Mouse (Mus musculus): ENCODE measurements around the gene Gm1993.
"Not testable (repeated sequence)": the region's sequence is repeated elsewhere in the genome, so short reads cannot be mapped to it uniquely, and the experiment has no call there.

The Gm1993 gene

DNA sequence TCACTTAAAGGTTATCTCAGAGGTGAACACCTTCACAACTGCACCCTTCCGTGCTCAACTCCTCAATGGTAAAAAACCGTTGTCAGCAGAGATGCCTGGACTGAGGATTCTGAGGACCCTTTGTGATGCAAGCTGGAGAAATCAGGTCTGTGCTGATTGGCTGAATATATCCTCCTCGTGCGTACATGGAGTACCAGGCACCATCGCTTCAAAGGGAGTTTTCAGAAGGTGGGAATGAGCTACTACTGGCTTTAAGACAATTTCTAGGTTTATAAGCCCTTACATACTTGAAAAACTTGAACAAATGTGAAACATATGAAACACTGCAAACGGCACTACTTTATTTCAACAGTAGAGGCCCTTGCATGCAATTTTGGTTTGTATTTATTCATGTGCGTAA, at the start of gene Gm1993:
TSS of gene Gm1993 (minus strand) at position 101 of the 400 bp plus-strand sequence.
- DNase-seq (ENCODE audit: low read depth, low spot score) = not testable (repeated sequence)

Measured in retina, postnatal 7 days (tissue).